Mouse (Mus musculus): Measurements from ENCODE around the gene Hmgn2.

- TF ChIP-seq POLR2A (IDR thresholded peaks at IDR 0.05; ENCODE audit: borderline replicate concordance, insufficient read depth, low read length): no peak
- no peak for TF ChIP-seq CTCF (IDR thresholded peaks at IDR 0.05; ENCODE audit: borderline replicate concordance, insufficient read depth, low read depth, low read length)
Measured at GRCm38 (mm10) chr4:133962566-133962965, 5.9 kb downstream of the Hmgn2 start.
